Mouse (Mus musculus): Measurements from ENCODE around the gene Aprt.

- no peak for TF ChIP-seq TCF12 (IDR thresholded peaks at IDR 0.05; ENCODE audit: insufficient read depth, poor library complexity, severe bottlenecking)
- TF ChIP-seq E2F4 (IDR thresholded peaks at IDR 0.05; ENCODE audit: insufficient read depth): no peak
- no peak for TF ChIP-seq POLR2A (IDR thresholded peaks at IDR 0.05; ENCODE audit: insufficient read length, low read depth)
- TF ChIP-seq MAX (IDR thresholded peaks at IDR 0.05; ENCODE audit: low read depth): no peak
- TF ChIP-seq MYOD1 (IDR thresholded peaks at IDR 0.05; ENCODE audit: control insufficient read depth in 1 of 3, insufficient read length in 2 of 3, low read depth in 2 of 3): no peak
These were observed 25.8 kb downstream of the Aprt start for GRCm38 (mm10) chr8:122550995-122551264.

Data from myocyte (in vitro differentiated cells).